Mouse (Mus musculus): ENCODE measurements around the gene Smtn.

Smtn gene

GRCm38 (mm10) chr11:3472484-3472883 lies 67.9 kb downstream of the Smtn start:
- peak in 1 of 2 experiments; percentile 47 for DNase-seq (ENCODE audit: low read depth in 1 of 2, low spot score in 2 of 2)

GRCm38 (mm10) chr11:3471448-3471850 lies 69.0 kb downstream of the Smtn start:
- no peak for DNase-seq (ENCODE audit: low read depth in 1 of 2, low spot score in 2 of 2)

Data from monocyte, adult 2 months (primary cell).